Mouse (Mus musculus): ENCODE measurements around the gene Stoml1. TPM values are rescaled to one million over a fixed set of nuclear protein-coding genes. Genes with fewer than 3 reads are reported as not detected.

The Stoml1 gene
- total and polyA plus RNA-seq, 2 experiments: 5.4 to 8.1 TPM

DNA sequence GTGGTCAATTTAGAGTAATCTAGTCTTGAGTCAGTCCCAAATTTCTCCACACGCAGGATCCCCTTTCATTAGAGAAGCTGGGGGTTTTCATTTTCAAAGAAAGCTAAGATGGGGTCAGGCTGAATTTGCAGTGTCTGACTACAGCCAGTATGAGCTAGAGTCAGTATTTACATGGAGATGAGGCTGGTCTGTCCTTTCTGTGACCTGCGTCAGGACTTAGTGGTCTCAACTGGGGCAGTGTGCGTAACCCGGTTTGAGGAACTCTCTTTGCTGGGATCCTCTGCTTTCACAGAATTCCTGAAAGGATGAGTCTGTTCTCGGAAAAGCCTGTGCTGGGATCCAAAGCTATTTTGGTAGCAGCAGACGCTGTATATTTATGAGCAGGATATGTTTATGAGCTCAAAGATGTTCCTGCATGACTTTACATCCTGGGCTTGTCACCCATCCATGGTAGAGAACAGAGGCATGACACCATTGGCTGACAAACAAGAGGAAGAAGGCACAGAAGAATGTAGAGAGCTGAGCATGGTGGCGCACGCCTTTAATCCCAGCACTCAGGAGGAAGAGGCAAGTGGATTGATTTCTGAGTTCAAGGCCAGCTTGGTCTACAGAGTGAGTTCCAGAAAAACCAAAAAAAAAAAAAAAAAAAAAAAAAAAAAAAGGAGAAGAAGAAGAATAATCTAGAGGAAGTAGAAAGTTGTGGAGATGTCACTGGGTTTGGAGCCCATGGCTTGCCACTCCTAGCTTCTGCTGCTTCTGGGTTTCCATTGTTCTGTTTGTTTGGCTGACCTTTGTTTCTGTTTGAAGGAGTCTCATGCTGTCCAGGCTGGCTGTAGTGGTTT lies 43.3 kb upstream of the Stoml1 start:
- no peak overlapping the region for H3K27ac ChIP-seq (replicated peaks; ENCODE audit: insufficient read depth, low read depth, low read length)
- H3K79me2 ChIP-seq (ENCODE audit: control insufficient read depth, insufficient read depth, low read length): no peaks in the 10 kb centered on the region
- H3K27me3 ChIP-seq (ENCODE audit: control insufficient read depth, insufficient read depth, low read length): no peaks in the 10 kb centered on the region
- no peak overlapping the region for H3K9ac ChIP-seq (ENCODE audit: low read depth, low read length)
- no peaks in the 10 kb centered on the region for H3K4me1 ChIP-seq (ENCODE audit: control insufficient read depth, insufficient read depth, low read length)
- WGBS: 82% methylated on average over 8 of the region's 8 CpGs
- no peaks in the 10 kb centered on the region for H3K36me3 ChIP-seq (ENCODE audit: control insufficient read depth, insufficient read depth, low read length)
- H3K4me3 ChIP-seq (ENCODE audit: insufficient read depth, low read depth, low read length): no peak overlapping the region
- no peak for DNase-seq (ENCODE audit: extremely low read depth, low read depth, low spot score)
- TF ChIP-seq POLR2A (IDR thresholded peaks at IDR 0.05; ENCODE audit: extremely low read depth, insufficient read depth, low read length) (no peak), CTCF (IDR thresholded peaks at IDR 0.05; ENCODE audit: low read depth, low read length) (no peak)

DNA sequence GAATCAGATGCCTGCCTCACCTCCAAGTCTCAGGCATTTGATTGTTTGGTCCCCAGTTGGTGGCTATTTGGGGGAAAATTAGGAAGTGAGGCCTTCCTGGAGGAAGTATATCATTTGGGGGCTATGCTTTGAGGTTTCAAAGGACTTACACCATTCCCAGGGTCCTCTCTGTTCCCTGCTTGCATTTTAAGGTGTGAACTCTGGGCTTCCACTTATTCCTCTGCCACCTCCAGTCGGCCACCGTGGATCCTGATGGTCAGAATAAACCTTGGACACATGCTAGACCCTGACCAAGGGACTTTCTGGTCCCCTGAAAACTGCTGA lies 42.7 kb upstream of the Stoml1 start:
- no peak for DNase-seq (ENCODE audit: extremely low read depth, low read depth, low spot score)
- H3K4me3 ChIP-seq (ENCODE audit: insufficient read depth, low read depth, low read length): no peak overlapping the region
- no peak for TF ChIP-seq CTCF (IDR thresholded peaks at IDR 0.05; ENCODE audit: low read depth, low read length)
- TF ChIP-seq POLR2A (IDR thresholded peaks at IDR 0.05; ENCODE audit: extremely low read depth, insufficient read depth, low read length): no peak
- no peaks in the 10 kb centered on the region for H3K27me3 ChIP-seq (ENCODE audit: control insufficient read depth, insufficient read depth, low read length)
- H3K36me3 ChIP-seq (ENCODE audit: control insufficient read depth, insufficient read depth, low read length): no peaks in the 10 kb centered on the region
- H3K9ac ChIP-seq (ENCODE audit: low read depth, low read length): no peak overlapping the region
- H3K27ac ChIP-seq (replicated peaks; ENCODE audit: insufficient read depth, low read depth, low read length): no peak overlapping the region
- no peaks in the 10 kb centered on the region for H3K4me1 ChIP-seq (ENCODE audit: control insufficient read depth, insufficient read depth, low read length)
- WGBS: 69% methylated on average over 2 of the region's 2 CpGs
- H3K79me2 ChIP-seq (ENCODE audit: control insufficient read depth, insufficient read depth, low read length): no peaks in the 10 kb centered on the region

DNA sequence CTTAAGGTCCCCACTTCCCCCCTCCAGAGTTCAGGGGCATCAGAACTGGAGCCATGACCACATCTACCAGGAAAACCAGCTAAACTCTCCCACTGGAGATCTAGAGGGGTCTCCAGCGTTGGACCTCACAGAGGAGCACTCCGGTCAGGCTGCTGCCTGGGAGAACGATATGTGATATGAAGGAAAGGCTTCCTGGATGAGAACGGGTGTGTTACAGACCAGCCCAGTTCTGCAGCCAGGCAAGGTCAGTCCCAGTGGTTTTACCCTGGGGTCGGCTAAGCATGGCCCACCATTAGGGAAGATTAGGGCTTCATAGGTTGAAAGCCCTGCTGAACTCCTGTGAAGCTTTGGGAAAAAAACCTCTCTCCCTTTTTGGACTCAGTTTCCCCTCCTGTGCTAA lies 39.6 kb upstream of the Stoml1 start:
- no peak for TF ChIP-seq POLR2A (IDR thresholded peaks at IDR 0.05; ENCODE audit: extremely low read depth, insufficient read depth, low read length)
- no peak for TF ChIP-seq CTCF (IDR thresholded peaks at IDR 0.05; ENCODE audit: low read depth, low read length)
- no peak for DNase-seq (ENCODE audit: extremely low read depth, low read depth, low spot score)
- no peaks in the 10 kb centered on the region for H3K36me3 ChIP-seq (ENCODE audit: control insufficient read depth, insufficient read depth, low read length)
- H3K79me2 ChIP-seq (ENCODE audit: control insufficient read depth, insufficient read depth, low read length): no peaks in the 10 kb centered on the region
- no peak overlapping the region for H3K9ac ChIP-seq (ENCODE audit: low read depth, low read length)
- H3K4me1 ChIP-seq (ENCODE audit: control insufficient read depth, insufficient read depth, low read length): no peaks in the 10 kb centered on the region
- 57% methylated on average over 5 of the region's 5 CpGs for WGBS
- no peaks in the 10 kb centered on the region for H3K27me3 ChIP-seq (ENCODE audit: control insufficient read depth, insufficient read depth, low read length)
- H3K27ac ChIP-seq (replicated peaks; ENCODE audit: insufficient read depth, low read depth, low read length): no peak overlapping the region
- no peak overlapping the region for H3K4me3 ChIP-seq (ENCODE audit: insufficient read depth, low read depth, low read length)

DNA sequence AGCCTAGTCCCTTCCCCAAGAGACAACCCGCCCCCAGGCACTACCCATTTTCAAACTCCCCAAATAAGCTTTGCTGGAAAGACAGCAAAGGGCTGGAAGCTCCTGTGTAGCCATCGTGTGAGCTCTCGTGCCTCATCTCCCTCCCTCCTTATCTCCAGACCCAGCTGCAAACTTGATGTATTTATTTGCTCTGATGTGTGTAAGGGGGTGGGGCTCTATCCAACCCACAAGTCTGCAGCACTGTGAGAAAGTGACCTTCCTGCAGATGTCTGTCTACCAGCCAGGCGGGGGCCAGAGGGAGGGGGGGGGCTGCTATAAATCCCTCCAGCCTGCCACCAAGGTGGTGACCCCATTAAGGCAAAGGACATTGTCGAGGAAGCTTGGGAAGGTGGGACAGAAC lies 39.1 kb upstream of the Stoml1 start:
- Histone ChIP-seq H3K36me3 (ENCODE audit: control insufficient read depth, insufficient read depth, low read length) (no peaks in the 10 kb centered on the region), H3K9ac (ENCODE audit: low read depth, low read length) (no peak overlapping the region), H3K27me3 (ENCODE audit: control insufficient read depth, insufficient read depth, low read length) (no peaks in the 10 kb centered on the region), H3K4me1 (ENCODE audit: control insufficient read depth, insufficient read depth, low read length) (no peaks in the 10 kb centered on the region), H3K4me3 (ENCODE audit: insufficient read depth, low read depth, low read length) (no peak overlapping the region), H3K27ac (replicated peaks; ENCODE audit: insufficient read depth, low read depth, low read length) (no peak overlapping the region), H3K79me2 (ENCODE audit: control insufficient read depth, insufficient read depth, low read length) (no peaks in the 10 kb centered on the region)
- 14% methylated on average over 5 of the region's 5 CpGs for WGBS
- TF ChIP-seq POLR2A (IDR thresholded peaks at IDR 0.05; ENCODE audit: extremely low read depth, insufficient read depth, low read length): no peak
- TF ChIP-seq CTCF (IDR thresholded peaks at IDR 0.05; ENCODE audit: low read depth, low read length): no peak
- no peak for DNase-seq (ENCODE audit: extremely low read depth, low read depth, low spot score)

DNA sequence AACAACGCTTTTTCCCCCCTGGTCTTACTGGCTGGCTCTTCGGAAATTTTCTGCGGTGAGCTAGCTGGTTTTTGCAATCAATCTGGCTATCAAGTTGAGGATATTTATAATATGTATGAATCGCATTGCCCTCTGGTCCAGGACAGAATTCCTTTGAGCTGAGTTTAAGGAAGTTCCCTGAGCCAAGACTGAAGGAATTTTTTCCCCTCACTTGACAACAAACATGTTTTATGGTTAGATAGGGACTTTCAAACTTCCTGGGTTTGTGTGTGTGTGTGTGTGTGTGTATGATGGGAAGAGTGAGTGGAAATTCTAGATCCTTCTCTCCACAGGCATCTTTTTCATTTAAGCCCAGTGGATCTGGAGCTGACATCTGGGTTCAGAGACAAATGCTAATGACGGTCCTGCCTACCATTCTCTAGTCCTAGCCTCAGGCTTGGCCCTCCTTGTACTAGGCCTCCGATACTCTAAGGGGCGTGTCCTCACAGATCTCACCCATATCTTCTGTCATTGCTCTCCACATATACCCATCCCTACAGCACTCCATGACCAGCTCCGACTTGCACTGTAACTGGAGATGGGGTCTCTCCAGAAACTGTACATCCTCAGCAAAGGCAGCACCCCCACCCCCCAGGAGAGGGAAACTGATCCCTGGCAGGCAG lies 38.3 kb upstream of the Stoml1 start:
- no peaks in the 10 kb centered on the region for H3K79me2 ChIP-seq (ENCODE audit: control insufficient read depth, insufficient read depth, low read length)
- no peak overlapping the region for H3K27ac ChIP-seq (replicated peaks; ENCODE audit: insufficient read depth, low read depth, low read length)
- H3K4me1 ChIP-seq (ENCODE audit: control insufficient read depth, insufficient read depth, low read length): no peaks in the 10 kb centered on the region
- TF ChIP-seq CTCF (IDR thresholded peaks at IDR 0.05; ENCODE audit: low read depth, low read length): no peak
- TF ChIP-seq POLR2A (IDR thresholded peaks at IDR 0.05; ENCODE audit: extremely low read depth, insufficient read depth, low read length): no peak
- no peak overlapping the region for H3K4me3 ChIP-seq (ENCODE audit: insufficient read depth, low read depth, low read length)
- peak; percentile 31 for DNase-seq (ENCODE audit: extremely low read depth, low read depth, low spot score)
- WGBS: 63% methylated on average over 8 of the region's 8 CpGs
- no peaks in the 10 kb centered on the region for H3K27me3 ChIP-seq (ENCODE audit: control insufficient read depth, insufficient read depth, low read length)
- peaks cover 4% of the 10 kb centered on the region; the same call in 1 of the 2 replicates for H3K36me3 ChIP-seq (ENCODE audit: control insufficient read depth, insufficient read depth, low read length)
- no peak overlapping the region for H3K9ac ChIP-seq (ENCODE audit: low read depth, low read length)

DNA sequence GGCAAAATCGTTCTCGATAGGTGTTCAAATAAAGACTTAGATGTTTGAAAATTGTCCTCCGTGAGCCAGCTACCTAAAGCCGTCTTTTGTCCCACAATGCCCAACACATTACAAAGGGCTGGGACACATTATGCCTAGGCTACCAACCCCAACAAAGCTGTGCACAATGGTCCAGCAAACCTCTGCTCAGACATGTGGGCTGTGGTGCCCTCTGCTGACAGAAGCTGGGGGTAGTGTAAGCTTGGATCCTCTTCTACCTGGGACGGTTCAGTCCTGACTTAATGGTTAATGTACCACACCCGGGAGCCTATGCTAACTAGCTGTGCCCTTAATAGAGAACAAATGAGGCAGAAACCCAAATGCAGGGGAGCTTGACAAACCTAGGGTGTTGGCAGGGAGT lies 36.6 kb upstream of the Stoml1 start:
- WGBS: 48% methylated on average over 6 of the region's 6 CpGs
- peak; percentile 8 for DNase-seq (ENCODE audit: extremely low read depth, low read depth, low spot score)
- Histone ChIP-seq H3K9ac (ENCODE audit: low read depth, low read length) (no peak overlapping the region), H3K27me3 (ENCODE audit: control insufficient read depth, insufficient read depth, low read length) (no peaks in the 10 kb centered on the region), H3K36me3 (ENCODE audit: control insufficient read depth, insufficient read depth, low read length) (peaks cover 4% of the 10 kb centered on the region; the same call in 1 of the 2 replicates), H3K27ac (replicated peaks; ENCODE audit: insufficient read depth, low read depth, low read length) (no peak overlapping the region), H3K4me1 (ENCODE audit: control insufficient read depth, insufficient read depth, low read length) (no peaks in the 10 kb centered on the region), H3K4me3 (ENCODE audit: insufficient read depth, low read depth, low read length) (no peak overlapping the region), H3K79me2 (ENCODE audit: control insufficient read depth, insufficient read depth, low read length) (no peaks in the 10 kb centered on the region)
- TF ChIP-seq CTCF (IDR thresholded peaks at IDR 0.05; ENCODE audit: low read depth, low read length) (peak; percentile 70), POLR2A (IDR thresholded peaks at IDR 0.05; ENCODE audit: extremely low read depth, insufficient read depth, low read length) (no peak)
